Mouse (Mus musculus): ENCODE data around the gene Hivep3. TPM values are rescaled to one million over a fixed set of nuclear protein-coding genes. Genes with fewer than 3 reads are reported as not detected.

The Hivep3 gene
- total and polyA plus RNA-seq, 3 experiments: 14.4 to 32.3 (median 21.2) TPM

DNA sequence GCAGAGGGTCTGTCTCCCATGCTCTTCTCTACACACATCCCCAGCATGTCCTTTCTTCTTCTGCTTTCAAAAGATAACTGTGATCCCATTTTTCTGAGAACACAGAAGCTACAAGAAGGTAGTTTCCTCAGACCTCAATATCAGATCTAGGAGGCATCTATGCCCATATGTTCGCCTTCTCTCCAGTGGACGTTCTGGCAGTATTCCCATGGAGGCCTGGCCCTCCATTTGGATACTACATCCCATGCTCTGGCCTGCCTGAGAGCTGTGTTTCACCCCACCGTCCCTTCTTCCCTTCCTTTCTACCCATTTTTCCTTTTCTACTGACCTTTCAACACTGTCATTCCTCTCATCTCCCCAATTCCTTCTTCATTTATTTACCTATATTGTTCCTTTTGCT is 34.5 kb downstream of the Hivep3 start:
- Histone ChIP-seq H3K27me3 (replicated peaks) (no peaks in the 10 kb centered on the region), H3K27ac (ENCODE audit: insufficient read depth, low read depth) (no peak overlapping the region), H3K9me3 (replicated peaks; ENCODE audit: low read length) (peaks cover 5% of the 10 kb centered on the region), H3K4me1 (ENCODE audit: control insufficient read depth in 1 of 2, insufficient read depth in 2 of 2) (peaks cover 4 to 10% of the 10 kb centered on the region in 2 experiments; a peak in 3 of 4 replicates), H3K4me3 (replicated peaks in 1 of 3; ENCODE audit: low read depth in 2 of 3, low read length in 2 of 3, poor library complexity in 1 of 3) (no peak overlapping the region), H3K36me3 (replicated peaks in 1 of 2; ENCODE audit: control insufficient read depth in 1 of 2, insufficient read depth in 1 of 2, low read length in 1 of 2) (peaks cover 2 to 30% of the 10 kb centered on the region in 2 experiments), H3K9ac (ENCODE audit: insufficient read depth, low read depth) (no peak overlapping the region), H3K4me2 (ENCODE audit: insufficient read depth, low read depth, poor library complexity, severe bottlenecking) (no peak overlapping the region), H3K79me2 (replicated peaks; ENCODE audit: control insufficient read depth, extremely low read depth, insufficient read depth, poor library complexity, severe bottlenecking) (no peaks in the 10 kb centered on the region)
- TF ChIP-seq USF2 (conservative IDR thresholded peaks at IDR 0.05; ENCODE audit: low read depth, low read length) (no peak), CHD2 (IDR thresholded peaks at IDR 0.05; ENCODE audit: low read length) (no peak), POLR2A (IDR thresholded peaks at IDR 0.05; ENCODE audit: low read depth, low read length) (no peak), UBTF (IDR thresholded peaks at IDR 0.05; ENCODE audit: low read depth, low read length) (no peak), ZC3H11A (IDR thresholded peaks at IDR 0.05; ENCODE audit: low read depth, low read length) (no peak), IRF4 (IDR thresholded peaks at IDR 0.05; ENCODE audit: low read depth, low read length) (no peak), CHD1 (IDR thresholded peaks at IDR 0.05; ENCODE audit: low read depth, low read length) (no peak), TCF12 (IDR thresholded peaks at IDR 0.05; ENCODE audit: low read depth, low read length) (no peak), NRF1 (IDR thresholded peaks at IDR 0.05; ENCODE audit: low read depth, low read length) (no peak), SIN3A (IDR thresholded peaks at IDR 0.05; ENCODE audit: low read length) (no peak)
- no peak for DNase-seq (ENCODE audit: extremely low read depth)
- in situ Hi-C loops (cut with MboI; ENCODE audit: low pct_ligation_motif_present, low pct_unique_long_range_greater_than_20kb, low sequenced_read_pairs) (no loop called here), dilution Hi-C loops (cut with MboI; ENCODE audit: extremely low pct_ligation_motif_present, extremely low pct_unique_long_range_greater_than_20kb, low sequenced_read_pairs) (no loop called here)

DNA sequence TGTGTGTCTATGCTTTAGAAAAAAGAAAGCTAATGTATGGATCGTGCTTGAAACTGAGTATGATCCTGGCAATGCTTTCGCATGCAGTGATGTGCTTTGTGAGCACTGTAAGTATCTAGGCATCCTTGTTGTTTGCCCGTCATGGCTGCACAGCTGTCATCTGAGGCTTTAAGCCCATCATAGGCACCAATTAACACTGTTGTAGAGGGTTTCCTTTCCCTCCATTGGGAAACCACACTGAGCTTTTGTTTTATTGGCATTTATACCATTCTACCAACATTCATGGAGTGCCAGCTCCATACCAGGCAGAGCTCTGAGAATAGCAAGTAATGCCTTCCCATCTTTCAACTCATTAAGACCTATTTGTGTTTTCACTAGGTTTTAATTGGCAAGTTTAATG is 42.3 kb downstream of the Hivep3 start:
- Histone ChIP-seq H3K27me3 (replicated peaks) (no peaks in the 10 kb centered on the region), H3K4me1 (ENCODE audit: control insufficient read depth in 1 of 2, insufficient read depth in 2 of 2) (peaks cover 17 to 52% of the 10 kb centered on the region in 2 experiments; a peak in 3 of 4 replicates), H3K9ac (ENCODE audit: insufficient read depth, low read depth) (no peak overlapping the region), H3K9me3 (replicated peaks; ENCODE audit: low read length) (peaks cover 5% of the 10 kb centered on the region), H3K4me3 (replicated peaks in 1 of 3; ENCODE audit: low read depth in 2 of 3, low read length in 2 of 3, poor library complexity in 1 of 3) (no peak overlapping the region), H3K27ac (ENCODE audit: insufficient read depth, low read depth) (no peak overlapping the region), H3K36me3 (replicated peaks in 1 of 2; ENCODE audit: control insufficient read depth in 1 of 2, insufficient read depth in 1 of 2, low read length in 1 of 2) (peaks cover 0 to 11% of the 10 kb centered on the region in 2 experiments), H3K79me2 (replicated peaks; ENCODE audit: control insufficient read depth, extremely low read depth, insufficient read depth, poor library complexity, severe bottlenecking) (no peaks in the 10 kb centered on the region), H3K4me2 (ENCODE audit: insufficient read depth, low read depth, poor library complexity, severe bottlenecking) (no peak overlapping the region)
- in situ Hi-C loops (cut with MboI; ENCODE audit: low pct_ligation_motif_present, low pct_unique_long_range_greater_than_20kb, low sequenced_read_pairs) (no loop called here), dilution Hi-C loops (cut with MboI; ENCODE audit: extremely low pct_ligation_motif_present, extremely low pct_unique_long_range_greater_than_20kb, low sequenced_read_pairs) (no loop called here)
- TF ChIP-seq HCFC1 (IDR thresholded peaks at IDR 0.05; ENCODE audit: low read depth, low read length) (no peak), MYC (IDR thresholded peaks at IDR 0.05; ENCODE audit: low read depth, low read length) (no peak), JUND (conservative IDR thresholded peaks at IDR 0.05; ENCODE audit: low read depth, low read length) (no peak), SIN3A (IDR thresholded peaks at IDR 0.05; ENCODE audit: low read length) (no peak), POLR2AphosphoS2 (IDR thresholded peaks at IDR 0.05; ENCODE audit: low read depth, low read length) (no peak), CHD1 (IDR thresholded peaks at IDR 0.05; ENCODE audit: low read depth, low read length) (no peak), NRF1 (IDR thresholded peaks at IDR 0.05; ENCODE audit: low read depth, low read length) (no peak), CHD2 (IDR thresholded peaks at IDR 0.05; ENCODE audit: low read length) (no peak), ZKSCAN1 (IDR thresholded peaks at IDR 0.05; ENCODE audit: borderline replicate concordance, low read depth, low read length) (no peak), ELF1 (IDR thresholded peaks at IDR 0.05; ENCODE audit: low read depth, low read length) (no peak), MAZ (IDR thresholded peaks at IDR 0.05; ENCODE audit: low read depth, low read length) (no peak), MAX (IDR thresholded peaks at IDR 0.05; ENCODE audit: low read length) (no peak), GABPA (IDR thresholded peaks at IDR 0.05; ENCODE audit: insufficient replicate concordance, low read depth, low read length) (no peak), E2F4 (IDR thresholded peaks at IDR 0.05; ENCODE audit: insufficient replicate concordance, low read depth, low read length) (no peak), ETS1 (conservative IDR thresholded peaks at IDR 0.05; ENCODE audit: low read depth, low read length) (no peak), IRF4 (IDR thresholded peaks at IDR 0.05; ENCODE audit: low read depth, low read length) (no peak), MEF2A (IDR thresholded peaks at IDR 0.05; ENCODE audit: borderline replicate concordance, low read depth, low read length) (no peak), EP300 (IDR thresholded peaks at IDR 0.05; ENCODE audit: low read length) (no peak), CTCF (conservative IDR thresholded peaks at IDR 0.05 in 1 of 2, IDR thresholded peaks at IDR 0.05 in 1 of 2; ENCODE audit: low read depth in 2 of 2, low read length in 2 of 2) (no peak), SMC3 (IDR thresholded peaks at IDR 0.05; ENCODE audit: low read depth, low read length) (no peak)
- no peak for DNase-seq (ENCODE audit: extremely low read depth)
